Mouse (Mus musculus) adrenal gland, adult 18-20 months (tissue): ENCODE data around the gene Net1. TPM values are rescaled to one million over a fixed set of nuclear protein-coding genes. Genes with fewer than 3 reads are reported as not detected.
"Not testable (repeated sequence)": the region's sequence is repeated elsewhere in the genome, so short reads cannot be mapped to it uniquely, and the experiment has no call there.

Experiments used
- DNase-seq, 2 experiments: peaks; one replicate each; pipeline ENCODE4 v3.0.0; 2021 to 2022; ENCODE audit warnings: low spot score in 2 of 2
- microRNA-seq, 2 experiments: library from miRNA; unstranded; fragments of <30 nt; microRNA quantifications; one replicate each; pipeline ENCODE4 v1.2.0; 2021; ENCODE audit warnings: borderline number of aligned reads in 2 of 2
- total RNA-seq, 2 experiments: library from RNA; stranded (reverse); gene quantifications; 1 replicate in 1 of 2; 2 replicates in 1 of 2; pipeline ENCODE4 v1.2.3; 2021

Net1 gene
- total RNA-seq, 2 experiments from 2014 or later, result 130 to 236 TPM

- not testable (repeated sequence) for DNase-seq
These were observed 84.4 kb downstream of the Net1 start for GRCm38 (mm10) chr13:3833644-3834043.

- no peak for DNase-seq
These were observed 85.6 kb downstream of the Net1 start for GRCm38 (mm10) chr13:3832450-3832849.

Small RNAs within 50 kb of the gene (microRNA-seq; reads per million reads assigned to microRNA genes)
- gene Gm22460, result 0 reads per million in 2 experiments

Other genes starting within 250 kb of the Net1 start
- under 1 TPM in 1 of 2 experiments, not detected in 1; 0.86 TPM for gene Calml3, start 113.9 kb downstream of the Net1 start, total RNA-seq
- not detected for gene Calm4, start 80.5 kb downstream of the Net1 start, total RNA-seq
- not detected for gene Calm5, start 64.0 kb downstream of the Net1 start, total RNA-seq
- not detected for gene Tubal3, start 54 bp upstream of the Net1 start, total RNA-seq
- not detected for gene Ucn3, start 27.1 kb upstream of the Net1 start, total RNA-seq
- 1 to 10 TPM; 1.9 to 2.4 TPM for gene Akr1c14, start 130.8 kb upstream of the Net1 start, total RNA-seq
- gene Akr1c18, start 232.4 kb upstream of the Net1 start, total RNA-seq, result 1,000 to 10,000 TPM in 1 of 2 experiments, under 1 TPM in 1; 0.74 to 3,425 TPM